Mouse (Mus musculus) lung, embryonic 16.5 days (tissue): ENCODE results near the gene Bcorl1. TPM values are rescaled to one million over a fixed set of nuclear protein-coding genes. Genes with fewer than 3 reads are reported as not detected.

Experiments
- polyA plus RNA-seq: library from polyadenylated mRNA; unstranded; fragments of >200 nt; fragmentation: Nextera tagmentation; extraction: Ambion mirVana; gene quantifications from 2 replicates; pipeline ENCODE4 v1.2.1, GENCODE M21; 2015

The Bcorl1 gene
- polyA plus RNA-seq, 1 experiment from 2014 or later = 4.5 TPM

Other genes starting within 250 kb of the Bcorl1 start
- 1.1 and 1.5 TPM in 2 replicates for gene Xpnpep2, start 232.6 kb upstream of the Bcorl1 start, polyA plus RNA-seq
- 4.1 and 6.7 TPM in 2 replicates for gene Sash3, start 194.9 kb upstream of the Bcorl1 start, polyA plus RNA-seq
- gene Zdhhc9, start 132.5 kb upstream of the Bcorl1 start, polyA plus RNA-seq = 2.9 and 4.2 TPM in 2 replicates
- 14.0 and 15.3 TPM in 2 replicates for gene Utp14a, start 84.5 kb upstream of the Bcorl1 start, polyA plus RNA-seq
- 5.4 and 5.5 TPM in 2 replicates for gene Elf4, start 121.8 kb downstream of the Bcorl1 start, polyA plus RNA-seq
- 59.2 and 60.5 TPM in 2 replicates for gene Aifm1, start 172.2 kb downstream of the Bcorl1 start, polyA plus RNA-seq
- 1.9 and 2.1 TPM in 2 replicates for gene Rab33a, start 177.9 kb downstream of the Bcorl1 start, polyA plus RNA-seq